ENCODE assay signal across 8 mouse cellular contexts in the genomic region with DNA sequence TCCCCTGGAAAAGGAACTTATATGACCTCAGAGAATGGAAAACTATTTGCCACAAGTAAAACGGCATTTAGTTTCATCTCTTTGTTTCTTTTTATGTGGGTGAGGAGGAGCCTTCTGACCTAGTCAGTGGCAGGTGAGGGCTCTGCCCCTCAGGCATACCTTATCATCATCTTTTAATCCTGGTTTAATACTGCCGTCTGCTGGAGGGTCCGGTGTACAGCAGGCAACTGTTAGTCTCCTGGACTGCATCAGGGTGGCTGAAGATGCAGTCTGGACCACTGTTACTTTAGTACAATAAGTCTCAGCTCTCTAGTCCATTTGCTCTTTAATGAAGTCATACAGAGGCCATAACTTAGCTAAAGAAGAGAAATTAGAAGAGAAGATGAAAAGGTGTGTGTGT. TPM values are rescaled to one million over a fixed set of nuclear protein-coding genes. Genes with fewer than 3 reads are reported as not detected.
DNase-seq lines count a peak whose midpoint lies in the region; ATAC-seq and TF ChIP-seq lines count a peak whose summit lies in the region.

No protein-coding gene starts in this region.

- 0 out of 2 replicates have a peak, but pooled peaks have one; percentile 19 for ATAC-seq in kidney, embryonic 15.5 days (replicated peaks; ENCODE audit: low FRiP score)
- peak; percentile 77; the same call in 1 of the 2 replicates for ATAC-seq in limb, embryonic 14.5 days (ENCODE audit: low FRiP score, low read depth)
- ATAC-seq in neural tube, embryonic 13.5 days (ENCODE audit: low read depth): peak; percentile 74

- DNase-seq in 416B (ENCODE audit: low read depth): peak; percentile 50
- peak; percentile 22 for DNase-seq in cerebellum, adult 9-11 months
- peak; percentile 37 to 85 for DNase-seq in frontal cortex, adult 2 months (ENCODE audit: extremely low spot score in 1 of 2, low spot score in 1 of 2)
- DNase-seq in limb, embryonic 14.5 days (ENCODE audit: low spot score): peak; percentile 58
- no peak for DNase-seq in yolk sac, embryonic 10.5 days (ENCODE audit: low spot score)

- no peak overlapping the region for H3K9ac ChIP-seq in ES-Bruce4 (ENCODE audit: low read depth, poor library complexity, severe bottlenecking)
- no peak overlapping the region for H3K9ac ChIP-seq in kidney, embryonic 15.5 days
- no peak overlapping the region for H3K9ac ChIP-seq in limb, embryonic 14.5 days (ENCODE audit: low read depth, low read length, severe bottlenecking)
- no peak overlapping the region for H3K9ac ChIP-seq in neural tube, embryonic 13.5 days

- H3K4me1 ChIP-seq in ES-Bruce4 (ENCODE audit: control insufficient read depth, insufficient read depth, low read length): no peaks in the 10 kb centered on the region
- peaks cover 20% of the 10 kb centered on the region for H3K4me1 ChIP-seq in kidney, embryonic 15.5 days
- 0 out of 2 replicates have a peak, but pooled peaks cover 3% of the 10 kb centered on the region for H3K4me1 ChIP-seq in limb, embryonic 14.5 days (ENCODE audit: control insufficient read depth, insufficient read depth, low read length)
- H3K4me1 ChIP-seq in neural tube, embryonic 13.5 days (replicated peaks): peaks cover 11% of the 10 kb centered on the region

- no peak for TF ChIP-seq POLR2A in ES-Bruce4 (IDR thresholded peaks at IDR 0.05; ENCODE audit: insufficient read depth, low read length)
- TF ChIP-seq POLR2A in limb, embryonic 14.5 days (IDR thresholded peaks at IDR 0.05; ENCODE audit: borderline replicate concordance, extremely low read depth, insufficient read depth, insufficient read length): no peak

- H3K4me3 ChIP-seq in ES-Bruce4 (ENCODE audit: low read depth, low read length): no peak overlapping the region
- H3K4me3 ChIP-seq in kidney, embryonic 15.5 days (replicated peaks): no peak overlapping the region
- H3K4me3 ChIP-seq in limb, embryonic 14.5 days (replicated peaks; ENCODE audit: low read length): no peak overlapping the region
- H3K4me3 ChIP-seq in neural tube, embryonic 13.5 days: no peak overlapping the region

- no peaks in the 10 kb centered on the region for H3K36me3 ChIP-seq in ES-Bruce4 (ENCODE audit: control insufficient read depth, insufficient read depth, low read length, poor library complexity, severe bottlenecking)
- H3K36me3 ChIP-seq in kidney, embryonic 15.5 days: no peaks in the 10 kb centered on the region
- H3K36me3 ChIP-seq in limb, embryonic 14.5 days (ENCODE audit: control insufficient read depth, insufficient read depth, low read length): no peaks in the 10 kb centered on the region
- no peaks in the 10 kb centered on the region for H3K36me3 ChIP-seq in neural tube, embryonic 13.5 days

- 16% methylated on average over 3 of the region's 3 CpGs for WGBS in kidney, embryonic 15.5 days
- WGBS in limb, embryonic 14.5 days: 14% methylated on average over 3 of the region's 3 CpGs
- WGBS in neural tube, embryonic 13.5 days: 18% methylated on average over 3 of the region's 3 CpGs

- no peaks in the 10 kb centered on the region for H3K9me3 ChIP-seq in ES-Bruce4 (replicated peaks; ENCODE audit: control insufficient read depth, insufficient read depth, low read length, poor library complexity, severe bottlenecking)
- no peaks in the 10 kb centered on the region for H3K9me3 ChIP-seq in kidney, embryonic 15.5 days (replicated peaks)
- no peaks in the 10 kb centered on the region for H3K9me3 ChIP-seq in limb, embryonic 14.5 days (ENCODE audit: control insufficient read depth, low read length)
- no peaks in the 10 kb centered on the region for H3K9me3 ChIP-seq in neural tube, embryonic 13.5 days

- TF ChIP-seq EP300 in ES-Bruce4 (IDR thresholded peaks at IDR 0.05; ENCODE audit: insufficient read depth, low read depth, low read length): no peak

- H3K27me3 ChIP-seq in ES-Bruce4 (ENCODE audit: control insufficient read depth, insufficient read depth, low read length, poor library complexity, severe bottlenecking): no peaks in the 10 kb centered on the region
- no peaks in the 10 kb centered on the region for H3K27me3 ChIP-seq in kidney, embryonic 15.5 days
- H3K27me3 ChIP-seq in limb, embryonic 14.5 days (ENCODE audit: control insufficient read depth, insufficient read depth, low read length): no peaks in the 10 kb centered on the region
- H3K27me3 ChIP-seq in neural tube, embryonic 13.5 days: no peaks in the 10 kb centered on the region

- H3K4me2 ChIP-seq in kidney, embryonic 15.5 days: no peak overlapping the region
- H3K4me2 ChIP-seq in limb, embryonic 14.5 days (replicated peaks; ENCODE audit: low read depth, low read length, severe bottlenecking): no peak overlapping the region
- H3K4me2 ChIP-seq in neural tube, embryonic 13.5 days: no peak overlapping the region

- peak; percentile 75 for TF ChIP-seq CTCF in ES-Bruce4 (IDR thresholded peaks at IDR 0.05; ENCODE audit: low read depth, low read length)

- no peak overlapping the region for H3K27ac ChIP-seq in ES-Bruce4 (ENCODE audit: insufficient read depth, low read length)
- no peak overlapping the region for H3K27ac ChIP-seq in kidney, embryonic 15.5 days
- no peak overlapping the region for H3K27ac ChIP-seq in limb, embryonic 14.5 days (replicated peaks; ENCODE audit: low read depth, low read length)
- no peak overlapping the region for H3K27ac ChIP-seq in neural tube, embryonic 13.5 days (replicated peaks)

RNA-seq across cellular contexts. Expression of a gene that starts 26.9 kb away (rescaled TPM):
- polyA plus RNA-seq in ES-Bruce4 (2011; ENCODE audit: insufficient read depth, insufficient read length, low read depth, missing spikeins): 1.3 and 1.7 TPM in 2 replicates
- 0.08 TPM in 1 of 2 replicates, not detected in the other for polyA plus RNA-seq in frontal cortex, adult 2 months (2012; rRNA removed)
- polyA plus RNA-seq in kidney, embryonic 15.5 days (2015; fragmentation: Nextera tagmentation; extraction: Ambion mirVana): 0.55 and 1.2 TPM in 2 replicates
- 0.03 and 0.05 TPM in 2 replicates for polyA plus RNA-seq in limb, embryonic 14.5 days (2012; rRNA removed)
- polyA plus RNA-seq in limb, embryonic 14.5 days (2014; fragmentation: Nextera tagmentation; extraction: Ambion mirVana): 0.11 TPM in 1 of 2 replicates, not detected in the other
- not detected in 2 replicates for polyA plus RNA-seq in neural tube, embryonic 13.5 days (2015; fragmentation: Nextera tagmentation; extraction: Ambion mirVana)

Comparison
In these comparisons a context has a peak if more than half of its experiments do, and no peak if none do; other contexts are left out.
1. ATAC-seq: peak in every context shown above with its lines; median percentile 77 in limb, embryonic 14.5 days; 74 in neural tube, embryonic 13.5 days; 19 in kidney, embryonic 15.5 days.